ENCODE assay signal across 20 mouse cellular contexts in the genomic region with DNA sequence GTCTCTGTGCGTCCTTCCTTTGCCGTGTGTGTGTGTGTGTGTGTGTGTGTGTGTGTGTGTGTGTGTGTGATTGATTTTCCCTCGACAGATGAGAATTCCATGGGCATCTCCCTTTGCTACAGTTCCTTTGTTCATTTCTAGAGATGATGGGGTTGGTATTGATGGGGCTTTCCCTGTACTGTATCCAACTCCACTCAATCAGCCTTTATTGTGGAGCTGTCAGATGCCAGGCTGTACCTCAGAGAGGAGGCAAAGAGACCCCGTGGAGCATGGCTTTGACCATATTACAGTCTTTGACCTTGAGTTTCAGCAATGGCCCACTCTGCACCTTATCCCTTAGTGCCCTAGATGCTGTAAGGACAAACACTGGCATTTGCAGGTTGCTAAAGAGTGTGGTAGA.
"Had no signal": no experiment of that assay in that cellular context is flagged by ENCODE, and none has a peak within 500 bp of the region (broad histone marks: within the 10 kb centered on the region; RNA-seq: fewer than 3 reads in every experiment).

No protein-coding gene starts in this region.

- DNase-seq: kidney, adult 8-10 months; kidney, postnatal 10 days; kidney, postnatal 36 days; layer of hippocampus, postnatal 36 days; liver, postnatal 0 days; lung, embryonic 14.5 days; right cerebral cortex, postnatal 14 days; right cerebral cortex, postnatal 4 days; thymus, postnatal 25 days had no signal

- H3K4me2 ChIP-seq: kidney, embryonic 15.5 days; limb, embryonic 12.5 days; limb, embryonic 15.5 days; liver, embryonic 11.5 days; lung, embryonic 14.5 days; midbrain, embryonic 12.5 days; midbrain, embryonic 15.5 days; stomach, embryonic 15.5 days had no signal

- H3K4me1 ChIP-seq: kidney, embryonic 15.5 days; limb, embryonic 12.5 days; limb, embryonic 15.5 days; midbrain, embryonic 15.5 days; stomach, embryonic 15.5 days had no signal

- H3K4me3 ChIP-seq: kidney, embryonic 15.5 days; left cerebral cortex, adult 2 months; limb, embryonic 12.5 days; limb, embryonic 15.5 days; midbrain, embryonic 12.5 days; midbrain, embryonic 15.5 days; stomach, embryonic 15.5 days had no signal

- H3K27me3 ChIP-seq: kidney, embryonic 15.5 days; limb, embryonic 15.5 days; midbrain, embryonic 12.5 days; midbrain, embryonic 15.5 days; stomach, embryonic 15.5 days had no signal

- H3K9me3 ChIP-seq: kidney, embryonic 15.5 days; limb, embryonic 12.5 days; limb, embryonic 15.5 days; midbrain, embryonic 12.5 days; midbrain, embryonic 15.5 days; stomach, embryonic 15.5 days had no signal

- H3K36me3 ChIP-seq: kidney, embryonic 15.5 days; limb, embryonic 12.5 days; limb, embryonic 15.5 days; midbrain, embryonic 12.5 days; midbrain, embryonic 15.5 days; stomach, embryonic 15.5 days had no signal

- H3K27ac ChIP-seq: kidney, embryonic 15.5 days; left cerebral cortex, adult 2 months; limb, embryonic 12.5 days; limb, embryonic 15.5 days; liver, embryonic 14.5 days; macrophage; midbrain, embryonic 12.5 days; midbrain, embryonic 15.5 days; stomach, embryonic 15.5 days had no signal

- H3K9ac ChIP-seq: kidney, embryonic 15.5 days; limb, embryonic 12.5 days; limb, embryonic 15.5 days; liver, embryonic 14.5 days; liver, postnatal 0 days; lung, embryonic 14.5 days; midbrain, embryonic 12.5 days; midbrain, embryonic 15.5 days; stomach, embryonic 15.5 days had no signal

- ATAC-seq: liver, postnatal 0 days; lung, postnatal 0 days; midbrain, embryonic 15.5 days had no signal
